Mouse (Mus musculus) megakaryocyte progenitor cell, adult 5-6 weeks (primary cell): Measurements from ENCODE around the gene Gm21988. TPM values are rescaled to one million over a fixed set of nuclear protein-coding genes. Genes with fewer than 3 reads are reported as not detected.

ENCODE experiments used
- ATAC-seq: replicated peaks from 2 replicates; pipeline ENCODE4 v1.8.0; 2016; ENCODE audit warnings: mild to moderate bottlenecking, moderate TSS enrichment, inconsistent platforms; ENCODE audit not compliant: poor library complexity
- total RNA-seq, 2 experiments: library from RNA; stranded (forward) in 1 of 2; stranded (reverse) in 1 of 2; fragments of 157-497, 149-512 nt in 1 of 2; fragments of 200-1000 nt in 1 of 2; gene quantifications; 2 replicates each; pipeline versions ENCODE4 v1.2.3 to v1.2.4; 2015 to 2017

Gene Gm21988
- total RNA-seq, 2 experiments from 2014 or later, result 2.4 to 4.1 TPM

- no peak for ATAC-seq
These were observed 48.4 kb downstream of the Gm21988 start for GRCm38 (mm10) chr11:70191188-70191587.

- no peak for ATAC-seq
These were observed 50.1 kb downstream of the Gm21988 start for GRCm38 (mm10) chr11:70189319-70190134.

Other genes starting within 250 kb of the Gm21988 start
- 387 and 444 TPM in 2 replicates for gene Gabarap, start 248.7 kb downstream of the Gm21988 start, total RNA-seq (2015)
- 242 and 274 TPM in 2 replicates for gene Gabarap, start 248.7 kb downstream of the Gm21988 start, total RNA-seq (2017)
- 34.5 and 37.9 TPM in 2 replicates for gene Phf23, start 244.1 kb downstream of the Gm21988 start, total RNA-seq (2015)
- gene Phf23, start 244.1 kb downstream of the Gm21988 start, total RNA-seq (2017), result 31.7 and 40.0 TPM in 2 replicates
- gene Dvl2, start 239.2 kb downstream of the Gm21988 start, total RNA-seq (2015), result 9.5 and 9.8 TPM in 2 replicates
- gene Dvl2, start 239.2 kb downstream of the Gm21988 start, total RNA-seq (2017), result 9.5 and 14.7 TPM in 2 replicates
- gene Acadvl, start 224.4 kb downstream of the Gm21988 start, total RNA-seq (2015), result 28.7 and 45.7 TPM in 2 replicates
- 43.6 and 49.1 TPM in 2 replicates for gene Acadvl, start 224.4 kb downstream of the Gm21988 start, total RNA-seq (2017)
- gene Dlg4, start 222.9 kb downstream of the Gm21988 start, total RNA-seq (2015), result 5.8 and 6.7 TPM in 2 replicates
- 3.8 and 4.1 TPM in 2 replicates for gene Dlg4, start 222.9 kb downstream of the Gm21988 start, total RNA-seq (2017)
- not detected in 2 replicates for gene Asgr1, start 185.7 kb downstream of the Gm21988 start, total RNA-seq (2015)
- gene Asgr1, start 185.7 kb downstream of the Gm21988 start, total RNA-seq (2017), result not detected in 2 replicates
- gene Asgr2, start 147.2 kb downstream of the Gm21988 start, total RNA-seq (2015), result not detected in 2 replicates
- gene Asgr2, start 147.2 kb downstream of the Gm21988 start, total RNA-seq (2017), result 0.62 TPM in 1 of 2 replicates, not detected in the other
- gene Mgl2, start 109.5 kb downstream of the Gm21988 start, total RNA-seq (2015), result 25.7 and 30.7 TPM in 2 replicates
- 29.3 and 36.6 TPM in 2 replicates for gene Mgl2, start 109.5 kb downstream of the Gm21988 start, total RNA-seq (2017)
- gene Clec10a, start 83.6 kb downstream of the Gm21988 start, total RNA-seq (2015), result 4.4 and 6.0 TPM in 2 replicates
- gene Clec10a, start 83.6 kb downstream of the Gm21988 start, total RNA-seq (2017), result 7.4 and 7.5 TPM in 2 replicates
- gene Slc16a11, start 27.1 kb downstream of the Gm21988 start, total RNA-seq (2015), result not detected in 2 replicates
- gene Slc16a11, start 27.1 kb downstream of the Gm21988 start, total RNA-seq (2017), result not detected in 2 replicates
- 4.4 and 7.0 TPM in 2 replicates for gene Slc16a13, start 18.8 kb downstream of the Gm21988 start, total RNA-seq (2015)
- gene Slc16a13, start 18.8 kb downstream of the Gm21988 start, total RNA-seq (2017), result 2.5 and 4.6 TPM in 2 replicates
- gene Bcl6b, start 10.0 kb downstream of the Gm21988 start, total RNA-seq (2015), result 0.17 TPM in 1 of 2 replicates, not detected in the other
- not detected in 2 replicates for gene Bcl6b, start 10.0 kb downstream of the Gm21988 start, total RNA-seq (2017)
- 73.4 and 77.3 TPM in 2 replicates for gene 0610010K14Rik, start 1.9 kb downstream of the Gm21988 start, total RNA-seq (2015)
- 24.4 and 31.2 TPM in 2 replicates for gene 0610010K14Rik, start 1.9 kb downstream of the Gm21988 start, total RNA-seq (2017)
- gene Rnasek, start within 50 bp of the Gm21988 start, total RNA-seq (2015), result 134 and 151 TPM in 2 replicates
- 19.3 and 29.4 TPM in 2 replicates for gene Rnasek, start within 50 bp of the Gm21988 start, total RNA-seq (2017)
- gene Alox12, start 15.5 kb upstream of the Gm21988 start, total RNA-seq (2015), result 0.27 TPM in 1 of 2 replicates, not detected in the other
- gene Alox12, start 15.5 kb upstream of the Gm21988 start, total RNA-seq (2017), result not detected in 2 replicates
- 0.39 TPM in 1 of 2 replicates, not detected in the other for gene Alox12e, start 82.8 kb upstream of the Gm21988 start, total RNA-seq (2015)
- not detected in 2 replicates for gene Alox12e, start 82.8 kb upstream of the Gm21988 start, total RNA-seq (2017)
- gene Alox15, start 112.2 kb upstream of the Gm21988 start, total RNA-seq (2015), result 1.4 and 1.6 TPM in 2 replicates
- 1.2 TPM in 2 replicates for gene Alox15, start 112.2 kb upstream of the Gm21988 start, total RNA-seq (2017)
- gene Pelp1, start 170.2 kb upstream of the Gm21988 start, total RNA-seq (2015), result 27.1 and 28.4 TPM in 2 replicates
- gene Pelp1, start 170.2 kb upstream of the Gm21988 start, total RNA-seq (2017), result 9.5 and 16.8 TPM in 2 replicates
- gene Arrb2, start 192.8 kb upstream of the Gm21988 start, total RNA-seq (2015), result 43.9 and 47.7 TPM in 2 replicates
- 31.4 and 48.0 TPM in 2 replicates for gene Arrb2, start 192.8 kb upstream of the Gm21988 start, total RNA-seq (2017)
- gene Med11, start 212.1 kb upstream of the Gm21988 start, total RNA-seq (2015), result 36.7 and 37.1 TPM in 2 replicates
- gene Med11, start 212.1 kb upstream of the Gm21988 start, total RNA-seq (2017), result 37.0 and 40.2 TPM in 2 replicates
- not detected in 2 replicates for gene Zmynd15, start 219.6 kb upstream of the Gm21988 start, total RNA-seq (2015)
- 0.25 TPM in 1 of 2 replicates, not detected in the other for gene Zmynd15, start 219.6 kb upstream of the Gm21988 start, total RNA-seq (2017)
- 0.29 and 0.67 TPM in 2 replicates for gene Cxcl16, start 220.2 kb upstream of the Gm21988 start, total RNA-seq (2015)
- gene Cxcl16, start 220.2 kb upstream of the Gm21988 start, total RNA-seq (2017), result 0.24 TPM in 1 of 2 replicates, not detected in the other